Mouse (Mus musculus) hindbrain, embryonic 13.5 days (tissue): ENCODE measurements around the gene Adra2b. TPM values are rescaled to one million over a fixed set of nuclear protein-coding genes. Genes with fewer than 3 reads are reported as not detected.

Experiments used
- ATAC-seq: fragments of 200-750 bp; cut with Nextera tagmentation; 2 replicates; pipeline ENCODE4 v1.8.0; 2017; ENCODE audit warnings: moderate TSS enrichment; ENCODE audit not compliant: low FRiP score
- H3K27ac ChIP-seq: fragments of 300-500 bp; sonication (generic); 2 replicates; pipeline ENCODE4 v1.5.1; 2015; ENCODE audit warnings: inconsistent platforms, mild to moderate bottlenecking, moderate library complexity
- H3K27me3 ChIP-seq: fragments of 300-500 bp; sonication (generic); 2 replicates; pipeline ENCODE4 v1.6.1; 2015; ENCODE audit warnings: mild to moderate bottlenecking, inconsistent platforms
- H3K36me3 ChIP-seq: fragments of 300-500 bp; sonication (generic); 2 replicates; pipeline ENCODE4 v1.6.1; 2015; ENCODE audit warnings: mild to moderate bottlenecking, inconsistent platforms
- H3K4me1 ChIP-seq: fragments of 300-500 bp; sonication (generic); replicated peaks from 2 replicates; pipeline ENCODE4 v1.6.1; 2015; ENCODE audit warnings: inconsistent platforms
- H3K4me2 ChIP-seq: fragments of 300-500 bp; sonication (generic); 2 replicates; pipeline ENCODE4 v1.6.1; 2015; ENCODE audit warnings: inconsistent platforms, mild to moderate bottlenecking, moderate library complexity
- H3K4me3 ChIP-seq: fragments of 300-500 bp; sonication (generic); 2 replicates; pipeline ENCODE4 v1.5.1; 2015; ENCODE audit warnings: mild to moderate bottlenecking, inconsistent platforms
- H3K9ac ChIP-seq: fragments of 300-500 bp; sonication (generic); 2 replicates; pipeline ENCODE4 v1.6.1; 2015; ENCODE audit warnings: mild to moderate bottlenecking, inconsistent platforms
- H3K9me3 ChIP-seq: fragments of 300-500 bp; sonication (generic); 2 replicates; pipeline ENCODE4 v1.6.1; 2016; ENCODE audit warnings: inconsistent platforms
- WGBS: fragments of 180-500 bp; shearing (Covaris S2); methylation state at CpG from one replicate; pipeline ENCODE4 v1.1.7; 2015; 5-methylcytosine and 5-hydroxymethylcytosine counted together
- polyA plus RNA-seq: library from polyadenylated mRNA; unstranded; fragments of >200 nt; fragmentation: Nextera tagmentation; extraction: Ambion mirVana; gene quantifications from 2 replicates; pipeline ENCODE4 v1.2.1, GENCODE M21; 2015

The Adra2b gene
- polyA plus RNA-seq, 1 experiment from 2014 or later: 0.55 TPM

GRCm38 (mm10) chr2:127332807-127333570, 30.0 kb upstream of the Adra2b start:
- ATAC-seq: no peak
- 87% methylated on average over 14 of the region's 14 CpGs for WGBS
- no peaks in the 10 kb centered on the region for H3K9me3 ChIP-seq
- H3K4me1 ChIP-seq: peaks cover 13% of the 10 kb centered on the region
- H3K4me3 ChIP-seq: no peak overlapping the region
- H3K27me3 ChIP-seq: peaks cover 55% of the 10 kb centered on the region
- H3K36me3 ChIP-seq: no peaks in the 10 kb centered on the region
- H3K27ac ChIP-seq: no peak overlapping the region
- H3K4me2 ChIP-seq: no peak overlapping the region
- H3K9ac ChIP-seq: no peak overlapping the region

- Histone ChIP-seq H3K4me1 (peaks cover 13% of the 10 kb centered on the region), H3K4me2 (no peak overlapping the region), H3K4me3 (no peak overlapping the region), H3K9ac (no peak overlapping the region), H3K27ac (no peak overlapping the region), H3K27me3 (peaks cover 66% of the 10 kb centered on the region), H3K36me3 (no peaks in the 10 kb centered on the region), H3K9me3 (no peaks in the 10 kb centered on the region)
- 72% methylated on average over 5 of the region's 5 CpGs for WGBS
- ATAC-seq: no peak
These were observed 28.9 kb upstream of the Adra2b start for GRCm38 (mm10) chr2:127333945-127334603.

DNA sequence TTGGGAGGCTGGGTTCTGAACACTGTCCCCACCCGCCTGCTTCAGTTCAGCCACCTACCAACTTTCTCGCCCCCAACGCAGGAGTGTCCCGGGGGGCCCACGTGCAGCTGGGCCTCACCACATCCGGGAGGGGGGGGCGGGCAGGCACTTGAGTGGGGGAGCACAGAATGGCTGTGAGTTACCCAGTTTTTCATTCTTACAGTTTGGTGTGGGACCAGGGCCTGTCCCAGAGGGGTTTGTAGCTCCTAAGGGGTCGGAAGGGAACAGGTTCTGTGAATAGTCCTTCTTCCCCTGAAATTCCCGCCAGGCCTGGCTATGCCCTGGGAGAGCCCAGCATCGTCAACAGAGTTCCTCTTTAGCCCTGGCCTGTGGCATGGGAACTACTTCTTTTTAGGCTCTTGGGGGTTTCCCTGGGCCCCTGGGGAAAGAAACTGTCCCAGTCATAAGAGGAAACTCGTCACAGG, 27.9 kb upstream of the Adra2b start:
- Histone ChIP-seq H3K27me3 (peaks cover 73% of the 10 kb centered on the region), H3K27ac (no peak overlapping the region), H3K36me3 (no peaks in the 10 kb centered on the region), H3K4me3 (no peak overlapping the region), H3K4me2 (no peak overlapping the region), H3K9ac (no peak overlapping the region), H3K4me1 (peaks cover 13% of the 10 kb centered on the region), H3K9me3 (no peaks in the 10 kb centered on the region)
- 47% methylated on average over 11 of the region's 11 CpGs for WGBS
- ATAC-seq: no peak

- H3K4me3 ChIP-seq: peak within 1 kb of the TSS; percentile 57
- H3K27ac ChIP-seq: no peak within 1 kb of the TSS
- H3K9ac ChIP-seq: peak within 1 kb of the TSS; percentile 73
- peaks cover 13% of the 10 kb centered on the region for H3K4me1 ChIP-seq
- peak; percentile 79 for ATAC-seq
- under 1% methylated on average over 75 of the region's 76 CpGs for WGBS
- H3K27me3 ChIP-seq: peaks cover 73% of the 10 kb centered on the region
- H3K4me2 ChIP-seq: peak within 1 kb of the TSS; percentile 86
- no peaks in the 10 kb centered on the region for H3K36me3 ChIP-seq
- no peaks in the 10 kb centered on the region for H3K9me3 ChIP-seq
These were observed 27.1 kb upstream of the Adra2b start, which contains the start of gene Dusp2 for GRCm38 (mm10) chr2:127335767-127336496. Gene Dusp2, plus strand, starts transcription at chr2:127336159.

DNA sequence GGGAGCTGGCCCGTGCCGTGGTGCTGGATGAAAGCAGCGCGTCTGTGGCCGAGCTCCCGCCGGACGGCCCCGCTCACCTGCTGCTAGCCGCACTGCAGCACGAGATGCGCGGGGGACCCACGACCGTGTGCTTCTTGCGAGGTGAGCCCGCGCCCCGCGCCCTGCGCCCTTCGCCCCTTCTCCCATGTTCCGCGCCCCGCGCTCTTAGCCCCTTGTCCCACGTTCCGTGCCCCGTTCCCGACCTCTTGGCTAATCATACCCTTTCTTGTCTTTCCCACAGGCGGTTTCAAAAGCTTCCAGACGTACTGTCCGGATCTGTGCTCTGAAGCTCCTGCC, 26.5 kb upstream of the Adra2b start:
- H3K27me3 ChIP-seq: peaks cover 73% of the 10 kb centered on the region
- 8% methylated on average over 33 of the region's 33 CpGs for WGBS
- no peaks in the 10 kb centered on the region for H3K9me3 ChIP-seq
- peak overlapping the region; percentile 86 for H3K4me2 ChIP-seq
- H3K4me3 ChIP-seq: peak overlapping the region; percentile 57
- no peak for ATAC-seq
- H3K9ac ChIP-seq: peak overlapping the region; percentile 73
- peaks cover 13% of the 10 kb centered on the region for H3K4me1 ChIP-seq
- no peaks in the 10 kb centered on the region for H3K36me3 ChIP-seq
- no peak overlapping the region for H3K27ac ChIP-seq

DNA sequence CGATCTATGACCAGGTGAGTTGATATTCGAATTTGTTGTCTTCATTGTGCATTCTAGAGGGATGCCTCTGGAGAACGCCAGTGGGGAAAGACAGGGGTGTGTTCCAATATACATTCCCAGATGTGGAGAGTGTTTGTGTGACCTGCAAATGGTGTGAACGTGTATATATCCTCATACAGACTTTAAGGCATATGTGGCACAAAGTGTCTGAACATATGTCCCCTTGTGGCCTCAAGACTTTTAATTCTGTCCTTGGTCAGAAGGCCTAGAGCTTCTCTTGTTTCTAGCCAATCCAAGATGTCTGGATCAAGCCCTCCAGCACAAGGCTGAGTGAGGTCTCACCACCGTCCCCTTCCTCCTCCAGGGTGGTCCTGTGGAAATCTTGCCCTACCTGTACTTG, 26.1 kb upstream of the Adra2b start:
- Histone ChIP-seq H3K36me3 (no peaks in the 10 kb centered on the region), H3K9me3 (no peaks in the 10 kb centered on the region), H3K4me3 (peak overlapping the region; percentile 57), H3K4me2 (peak overlapping the region; percentile 86), H3K27ac (no peak overlapping the region), H3K4me1 (peaks cover 13% of the 10 kb centered on the region), H3K27me3 (peaks cover 73% of the 10 kb centered on the region), H3K9ac (peak overlapping the region; percentile 73; the same call in 1 of the 2 replicates)
- no peak for ATAC-seq
- 47% methylated on average over 5 of the region's 5 CpGs for WGBS

DNA sequence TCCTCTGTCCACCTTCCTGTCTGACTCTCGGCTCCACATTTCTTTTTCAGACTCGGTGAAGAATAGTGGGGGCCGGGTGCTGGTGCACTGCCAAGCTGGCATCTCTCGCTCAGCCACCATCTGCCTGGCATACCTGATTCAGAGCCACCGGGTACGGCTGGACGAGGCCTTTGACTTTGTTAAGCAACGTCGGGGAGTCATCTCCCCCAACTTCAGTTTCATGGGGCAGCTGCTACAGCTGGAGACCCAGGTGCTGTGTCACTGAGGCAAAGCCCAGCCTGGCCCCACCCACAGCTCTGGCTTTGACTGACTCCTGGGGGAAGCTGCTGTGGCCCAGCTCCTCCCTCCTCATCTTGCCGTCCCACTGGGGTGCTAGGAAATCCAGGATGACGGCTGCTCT, 25.5 kb upstream of the Adra2b start:
- Histone ChIP-seq H3K4me2 (peak overlapping the region; percentile 86), H3K9me3 (no peaks in the 10 kb centered on the region), H3K4me1 (peaks cover 13% of the 10 kb centered on the region), H3K27me3 (peaks cover 72% of the 10 kb centered on the region), H3K27ac (no peak overlapping the region), H3K4me3 (peak overlapping the region; percentile 57), H3K9ac (no peak overlapping the region), H3K36me3 (no peaks in the 10 kb centered on the region)
- ATAC-seq: no peak
- WGBS: 66% methylated on average over 11 of the region's 11 CpGs

DNA sequence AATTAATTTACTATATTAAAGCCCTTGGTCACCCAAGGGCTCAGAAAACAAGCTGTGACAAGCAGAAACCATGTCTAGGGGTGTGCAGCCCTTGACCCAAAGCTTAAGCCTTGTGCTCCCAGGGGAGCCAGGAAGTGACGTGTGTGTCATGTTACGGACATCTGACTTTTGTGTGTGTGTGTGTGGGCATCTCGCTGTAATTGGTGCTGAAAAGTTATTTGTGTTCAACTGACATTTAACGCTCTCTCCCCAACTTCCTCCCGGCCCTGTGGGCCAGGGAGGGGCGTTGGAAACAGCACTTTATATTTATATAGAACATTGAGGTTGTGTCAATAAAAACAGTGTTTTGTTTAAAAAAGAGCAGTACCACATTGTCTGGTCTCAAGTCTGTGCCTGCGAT, 25.0 kb upstream of the Adra2b start:
- no peak overlapping the region for H3K27ac ChIP-seq
- no peak overlapping the region for H3K4me3 ChIP-seq
- peaks cover 74% of the 10 kb centered on the region for H3K27me3 ChIP-seq
- H3K9me3 ChIP-seq: no peaks in the 10 kb centered on the region
- H3K36me3 ChIP-seq: no peaks in the 10 kb centered on the region
- H3K4me2 ChIP-seq: peak overlapping the region; percentile 86; the same call in 1 of the 2 replicates
- ATAC-seq: no peak
- H3K4me1 ChIP-seq: peaks cover 13% of the 10 kb centered on the region
- no peak overlapping the region for H3K9ac ChIP-seq
- 72% methylated on average over 7 of the region's 7 CpGs for WGBS

DNA sequence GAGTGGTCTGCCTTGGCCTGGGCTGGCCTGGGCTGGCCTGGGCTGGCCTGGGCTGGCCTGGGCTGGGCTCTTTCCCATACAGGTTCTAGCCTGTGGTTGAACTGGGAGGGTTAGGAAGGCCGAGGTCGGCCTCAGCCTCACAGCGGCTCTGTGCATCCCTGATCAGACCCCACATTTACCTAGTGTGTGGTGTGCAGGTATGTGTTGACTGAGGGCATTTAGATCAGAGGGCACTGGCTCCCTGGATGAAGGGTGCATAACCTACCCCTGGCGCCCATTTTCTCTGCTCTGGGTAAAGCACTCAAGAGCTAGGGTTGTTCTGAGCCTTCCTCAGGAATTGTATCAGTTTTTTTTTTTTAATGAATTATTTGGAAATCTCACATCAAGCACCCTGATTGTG, 24.6 kb upstream of the Adra2b start, which contains the start of gene Astl:
Astl (plus strand) TSS at position 224 of the 400 bp plus-strand sequence.
- Histone ChIP-seq H3K9ac (no peak within 1 kb of the TSS), H3K4me2 (peak within 1 kb of the TSS; percentile 86), H3K36me3 (no peaks in the 10 kb centered on the region), H3K4me1 (peaks cover 13% of the 10 kb centered on the region), H3K27me3 (peaks cover 72% of the 10 kb centered on the region), H3K27ac (no peak within 1 kb of the TSS), H3K4me3 (no peak within 1 kb of the TSS), H3K9me3 (no peaks in the 10 kb centered on the region)
- ATAC-seq: no peak
- WGBS: 88% methylated on average over 4 of the region's 4 CpGs

DNA sequence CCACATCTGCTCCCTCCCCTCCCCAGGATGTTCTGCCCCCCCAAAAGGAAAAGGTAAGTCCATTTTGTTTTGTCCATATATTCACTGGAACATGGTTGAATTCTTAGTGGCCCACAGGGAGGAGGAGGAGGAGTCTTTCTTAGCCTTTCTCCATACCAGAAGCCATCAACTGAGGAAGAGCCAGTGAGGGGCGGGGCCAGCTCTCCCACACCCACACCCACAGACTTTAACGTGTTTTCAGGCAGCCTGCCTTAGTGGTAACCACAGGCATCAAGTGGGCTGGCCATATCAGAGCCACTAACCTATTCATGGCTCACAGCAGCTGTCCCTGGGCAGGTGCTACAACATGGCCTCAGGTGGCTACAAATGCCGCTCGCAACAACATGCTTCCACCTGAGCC, 24.2 kb upstream of the Adra2b start:
- peaks cover 76% of the 10 kb centered on the region for H3K27me3 ChIP-seq
- WGBS: 68% methylated on average over 4 of the region's 4 CpGs
- no peak for ATAC-seq

GRCm38 (mm10) chr2:127339262-127339661, 23.7 kb upstream of the Adra2b start:
- no peak for ATAC-seq
- H3K27ac ChIP-seq: no peak overlapping the region
- peaks cover 72% of the 10 kb centered on the region for H3K27me3 ChIP-seq
- no peak overlapping the region for H3K9ac ChIP-seq
- no peaks in the 10 kb centered on the region for H3K36me3 ChIP-seq
- peaks cover 13% of the 10 kb centered on the region for H3K4me1 ChIP-seq
- H3K4me2 ChIP-seq: no peak overlapping the region
- no peak overlapping the region for H3K4me3 ChIP-seq
- 85% methylated on average over 6 of the region's 6 CpGs for WGBS
- H3K9me3 ChIP-seq: no peaks in the 10 kb centered on the region

More for the DNA sequence above, 24.2 kb upstream of the Adra2b start:
- Histone ChIP-seq H3K36me3 (no peaks in the 10 kb centered on the region), H3K4me1 (peaks cover 13% of the 10 kb centered on the region), H3K9me3 (no peaks in the 10 kb centered on the region), H3K27ac (no peak overlapping the region), H3K9ac (no peak overlapping the region), H3K4me2 (no peak overlapping the region), H3K4me3 (no peak overlapping the region)

GRCm38 (mm10) chr2:127341159-127341558, 21.8 kb upstream of the Adra2b start:
- H3K27me3 ChIP-seq: peaks cover 53% of the 10 kb centered on the region
- H3K4me2 ChIP-seq: no peak overlapping the region
- ATAC-seq: no peak
- no peaks in the 10 kb centered on the region for H3K36me3 ChIP-seq
- H3K27ac ChIP-seq: no peak overlapping the region
- WGBS: 25% methylated on average over 3 of the region's 3 CpGs
- no peak overlapping the region for H3K9ac ChIP-seq
- H3K4me3 ChIP-seq: no peak overlapping the region
- H3K4me1 ChIP-seq: peaks cover 6% of the 10 kb centered on the region
- H3K9me3 ChIP-seq: no peaks in the 10 kb centered on the region
